In the genomic region with DNA sequence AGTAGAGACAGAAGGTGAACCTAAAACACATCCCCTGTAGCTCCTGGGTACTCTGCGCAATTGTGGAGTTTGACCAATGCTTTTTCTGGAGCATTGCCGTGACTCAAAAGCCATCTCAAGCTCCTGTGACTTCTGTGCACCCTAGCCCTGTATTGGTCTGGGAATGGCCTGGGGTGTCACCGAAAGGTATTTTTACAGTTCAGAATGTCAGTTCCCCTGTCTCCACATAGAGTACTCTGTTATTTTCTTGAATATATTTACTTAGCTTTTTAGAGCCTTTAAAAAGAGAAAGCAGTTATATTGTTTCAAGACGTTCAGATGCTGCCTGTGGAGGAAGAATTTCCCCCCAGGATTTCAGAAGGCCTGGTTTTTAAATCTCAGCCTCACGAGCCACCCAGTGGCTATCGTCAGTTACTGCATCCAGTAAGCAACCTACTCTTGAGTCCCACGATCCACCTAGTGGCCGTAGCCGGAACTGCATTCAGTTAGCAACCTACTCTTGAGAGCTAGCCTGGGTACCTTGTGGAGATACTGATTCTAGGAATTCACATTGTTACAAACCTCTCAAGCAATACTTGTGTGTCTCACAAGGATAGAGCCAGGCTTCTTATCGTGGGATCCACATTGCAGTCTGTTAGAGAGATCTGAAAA, we compare ENCODE assay signal across 7 mouse cellular contexts. TPM values are rescaled to one million over a fixed set of nuclear protein-coding genes. Genes with fewer than 3 reads are reported as not detected.
DNase-seq lines count a peak whose midpoint lies in the region; ATAC-seq lines count a peak whose summit lies in the region.

No protein-coding gene starts in this region.

- no peak overlapping the region for H3K27ac ChIP-seq in intestine, embryonic 16.5 days (ENCODE audit: low read length)
- H3K27ac ChIP-seq in midbrain, embryonic 11.5 days (ENCODE audit: low read depth, low read length): no peak overlapping the region

- no peaks in the 10 kb centered on the region for H3K9me3 ChIP-seq in intestine, embryonic 16.5 days (ENCODE audit: control insufficient read depth, low read length)
- no peaks in the 10 kb centered on the region for H3K9me3 ChIP-seq in midbrain, embryonic 11.5 days (ENCODE audit: control insufficient read depth, low read length)

- intact Hi-C loops in left cerebral cortex, postnatal 14 days (cut with DNase I): loop anchor here (5.0 to 10.0 kb wide), 3 partner anchors 86 to 744 kb away; partner anchors contain the start of genes Atxn7 and Thoc7

- no peak overlapping the region for H3K9ac ChIP-seq in intestine, embryonic 16.5 days (ENCODE audit: low read depth, low read length)
- no peak overlapping the region for H3K9ac ChIP-seq in midbrain, embryonic 11.5 days (ENCODE audit: low read length)

- DNase-seq in adipocyte (ENCODE audit: low spot score): peak; percentile 92
- DNase-seq in cerebellum, postnatal 4 days (ENCODE audit: low spot score in 2 of 2): peak; percentile 84 to 91
- peak; percentile 82 to 84 for DNase-seq in gastrocnemius, adult 8-10 months (ENCODE audit: low spot score in 2 of 2)
- DNase-seq in left cerebral cortex, postnatal 14 days (ENCODE audit: low spot score in 2 of 2): peak; percentile 96
- DNase-seq in midbrain, embryonic 11.5 days (ENCODE audit: low spot score, missing footprints): peak; percentile 99
- DNase-seq in skeletal muscle tissue, adult 2 months (ENCODE audit: low read depth, low spot score): peak; percentile 87

- peak; percentile 45 for ATAC-seq in intestine, embryonic 16.5 days
- ATAC-seq in midbrain, embryonic 11.5 days (ENCODE audit: low FRiP score): peak; percentile 82

- no peaks in the 10 kb centered on the region for H3K27me3 ChIP-seq in intestine, embryonic 16.5 days (replicated peaks; ENCODE audit: control insufficient read depth, insufficient read depth, low read length)
- no peaks in the 10 kb centered on the region for H3K27me3 ChIP-seq in midbrain, embryonic 11.5 days (ENCODE audit: control insufficient read depth, insufficient read depth, low read length)

- no peaks in the 10 kb centered on the region; the same call in 1 of the 2 replicates for H3K4me1 ChIP-seq in intestine, embryonic 16.5 days (ENCODE audit: control insufficient read depth, insufficient read depth, low read length)
- peaks cover 5% of the 10 kb centered on the region; the same call in 1 of the 2 replicates for H3K4me1 ChIP-seq in midbrain, embryonic 11.5 days (ENCODE audit: control insufficient read depth, insufficient read depth, low read length)

- WGBS in intestine, embryonic 16.5 days: 31% methylated on average over 10 of the region's 10 CpGs
- 27% methylated on average over 10 of the region's 10 CpGs for WGBS in midbrain, embryonic 11.5 days

- peaks cover 7% of the 10 kb centered on the region; the same call in 1 of the 2 replicates for H3K36me3 ChIP-seq in intestine, embryonic 16.5 days (ENCODE audit: control insufficient read depth, insufficient read depth, low read length)
- no peaks in the 10 kb centered on the region for H3K36me3 ChIP-seq in midbrain, embryonic 11.5 days (ENCODE audit: control insufficient read depth, insufficient read depth, low read length)

- H3K4me2 ChIP-seq in intestine, embryonic 16.5 days (ENCODE audit: low read depth, low read length): no peak overlapping the region
- H3K4me2 ChIP-seq in midbrain, embryonic 11.5 days: no peak overlapping the region

- no peak overlapping the region for H3K4me3 ChIP-seq in intestine, embryonic 16.5 days (ENCODE audit: low read length)
- H3K4me3 ChIP-seq in midbrain, embryonic 11.5 days (ENCODE audit: low read depth, low read length): no peak overlapping the region

RNA-seq across cellular contexts. Expression of gene Psmd6, which starts 22.3 kb away (rescaled TPM):
- total RNA-seq in gastrocnemius, adult 8-10 months (2022): 100 to 1,000 TPM; 145 to 169 (median 155) TPM
- polyA plus RNA-seq in intestine, embryonic 16.5 days (2015; fragmentation: Nextera tagmentation; extraction: Ambion mirVana): 189 and 203 TPM in 2 replicates
- total RNA-seq in left cerebral cortex, postnatal 14 days (2021): 100 to 1,000 TPM; 108 to 110 TPM
- polyA plus RNA-seq in midbrain, embryonic 11.5 days (2014; fragmentation: Nextera tagmentation; extraction: Ambion mirVana): 319 and 342 TPM in 2 replicates
